17 mouse cellular contexts compared by ENCODE assay signal in the genomic region with DNA sequence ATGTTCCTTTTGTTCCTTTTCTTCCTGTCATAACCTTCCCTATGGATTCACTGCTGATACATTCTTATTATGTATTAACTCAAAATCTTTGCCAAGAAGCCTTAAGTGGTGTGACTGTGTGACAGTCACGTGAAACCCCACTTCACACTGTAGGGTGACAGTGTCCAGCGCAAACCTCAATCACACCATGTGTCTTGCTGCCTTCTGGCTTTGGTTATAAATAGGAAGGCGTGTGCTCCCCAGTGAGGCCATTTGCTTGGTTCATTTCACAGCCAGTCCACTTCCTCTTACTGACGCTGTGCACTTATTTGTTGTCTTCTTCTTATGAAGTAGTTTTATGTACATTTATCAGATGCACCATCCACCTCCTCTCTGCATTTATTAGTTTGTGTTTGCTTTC. TPM values are rescaled to one million over a fixed set of nuclear protein-coding genes. Genes with fewer than 3 reads are reported as not detected.
DNase-seq lines count a peak whose midpoint lies in the region; ATAC-seq and TF ChIP-seq lines count a peak whose summit lies in the region.
"Had no signal": no experiment of that assay in that cellular context is flagged by ENCODE, and none has a peak within 500 bp of the region (broad histone marks: within the 10 kb centered on the region; RNA-seq: fewer than 3 reads in every experiment).

No protein-coding gene starts in this region.

- no peak overlapping the region for H3K4me2 ChIP-seq in heart, embryonic 11.5 days
- peak overlapping the region; percentile 26; the same call in 1 of the 2 replicates for H3K4me2 ChIP-seq in heart, embryonic 16.5 days (ENCODE audit: low read depth, low read length)
- H3K4me2 ChIP-seq: embryonic facial prominence, embryonic 12.5 days; hindbrain, embryonic 15.5 days; liver, embryonic 15.5 days had no signal

- no peak for TF ChIP-seq CTCF in left cerebral cortex, adult 2 months (IDR thresholded peaks at IDR 0.05)

- 0 out of 2 replicates have a peak, but pooled peaks have one; percentile 49 for ATAC-seq in heart, embryonic 11.5 days (replicated peaks; ENCODE audit: insufficient number of reproducible peaks, low FRiP score, low TSS enrichment)
- peak; percentile 80 for ATAC-seq in heart, embryonic 16.5 days (replicated peaks; ENCODE audit: extremely low read depth, insufficient read depth, low FRiP score)

- DNase-seq in cerebellum, postnatal 10 days = peak; percentile 23 to 24
- no peak for DNase-seq in cerebellum, postnatal 4 days (ENCODE audit: low spot score in 2 of 2)
- no peak for DNase-seq in heart, adult 8-10 months (ENCODE audit: low spot score)
- DNase-seq in left cerebral cortex, adult 2 months (ENCODE audit: extremely low spot score in 1 of 2, low spot score in 2 of 2) = no peak
- no peak for DNase-seq in left cerebral cortex, postnatal 25 days (ENCODE audit: low spot score in 2 of 2)
- DNase-seq in spleen, adult 12 weeks (ENCODE audit: low spot score) = no peak
- DNase-seq: cerebellum, adult 11 months; cerebellum, postnatal 25 days; kidney, adult 2 months; kidney, postnatal 25 days; lung, postnatal 36 days; thymus, postnatal 14 days had no signal

- 0 out of 2 replicates have a peak, but pooled peaks cover 7% of the 10 kb centered on the region for H3K4me1 ChIP-seq in heart, embryonic 11.5 days (ENCODE audit: control insufficient read depth, insufficient read depth, low read length)
- H3K4me1 ChIP-seq in heart, embryonic 16.5 days (ENCODE audit: control insufficient read depth, insufficient read depth, low read length) = peaks cover 29% of the 10 kb centered on the region
- H3K4me1 ChIP-seq: embryonic facial prominence, embryonic 12.5 days; hindbrain, embryonic 15.5 days; liver, embryonic 15.5 days had no signal

- WGBS in heart, embryonic 11.5 days (ENCODE audit: insufficient replicate concordance) = 54% methylated on average over 4 of the region's 4 CpGs
- 30% methylated on average over 4 of the region's 4 CpGs for WGBS in heart, embryonic 16.5 days

- H3K9me3 ChIP-seq in heart, embryonic 11.5 days (replicated peaks; ENCODE audit: control insufficient read depth, low read length) = no peaks in the 10 kb centered on the region
- H3K9me3 ChIP-seq in heart, embryonic 16.5 days (replicated peaks; ENCODE audit: control insufficient read depth, low read length) = no peaks in the 10 kb centered on the region
- H3K9me3 ChIP-seq: embryonic facial prominence, embryonic 12.5 days; hindbrain, embryonic 15.5 days; liver, embryonic 15.5 days had no signal

- H3K4me3 ChIP-seq in heart, embryonic 11.5 days (ENCODE audit: low read depth, low read length) = no peak overlapping the region
- no peak overlapping the region for H3K4me3 ChIP-seq in left cerebral cortex, adult 2 months
- H3K4me3 ChIP-seq in heart, embryonic 16.5 days (ENCODE audit: low read length) = no peak overlapping the region
- H3K4me3 ChIP-seq: embryonic facial prominence, embryonic 12.5 days; hindbrain, embryonic 15.5 days; liver, embryonic 15.5 days had no signal

- no peak overlapping the region for H3K9ac ChIP-seq in heart, embryonic 11.5 days (ENCODE audit: low read depth, low read length)
- H3K9ac ChIP-seq in heart, embryonic 16.5 days (ENCODE audit: low read length) = no peak overlapping the region
- H3K9ac ChIP-seq: embryonic facial prominence, embryonic 12.5 days; hindbrain, embryonic 15.5 days; liver, embryonic 15.5 days had no signal

- H3K36me3 ChIP-seq in heart, embryonic 11.5 days (ENCODE audit: control insufficient read depth, insufficient read depth, low read length) = no peaks in the 10 kb centered on the region
- no peaks in the 10 kb centered on the region for H3K36me3 ChIP-seq in heart, embryonic 16.5 days (ENCODE audit: control insufficient read depth, insufficient read depth)
- H3K36me3 ChIP-seq: embryonic facial prominence, embryonic 12.5 days; hindbrain, embryonic 15.5 days; liver, embryonic 15.5 days had no signal

- no peak overlapping the region for H3K27ac ChIP-seq in heart, embryonic 11.5 days (ENCODE audit: low read depth, low read length)
- peak overlapping the region; percentile 20; the same call in 1 of the 2 replicates for H3K27ac ChIP-seq in left cerebral cortex, adult 2 months
- H3K27ac ChIP-seq in heart, embryonic 16.5 days (ENCODE audit: low read length) = peak overlapping the region; percentile 72
- H3K27ac ChIP-seq: embryonic facial prominence, embryonic 12.5 days; hindbrain, embryonic 15.5 days; liver, embryonic 15.5 days had no signal

- H3K27me3 ChIP-seq in heart, embryonic 11.5 days (ENCODE audit: control insufficient read depth, insufficient read depth, low read length) = no peaks in the 10 kb centered on the region
- H3K27me3 ChIP-seq in heart, embryonic 16.5 days (ENCODE audit: control insufficient read depth, insufficient read depth, low read length) = no peaks in the 10 kb centered on the region
- H3K27me3 ChIP-seq: embryonic facial prominence, embryonic 12.5 days; hindbrain, embryonic 15.5 days; liver, embryonic 15.5 days had no signal

- intact Hi-C loops in left cerebral cortex, adult 2 months (cut with DNase I) = no loop called here
- intact Hi-C loops in left cerebral cortex, postnatal 25 days (cut with DNase I) = loop anchor here (5.0 kb wide), 1 partner anchor 51 kb away; no protein-coding TSS in a partner anchor

RNA-seq across cellular contexts. Expression of a gene that starts 53.8 kb away (rescaled TPM):
- polyA plus RNA-seq in heart, embryonic 11.5 days (2014; fragmentation: Nextera tagmentation; extraction: Ambion mirVana) = 35.5 and 42.1 TPM in 2 replicates
- 10 to 100 TPM; 15.3 to 19.6 (median 17.3) TPM for total RNA-seq in heart, adult 8-10 months (2022)
- total RNA-seq in left cerebral cortex, adult 2 months (2021) = 10 to 100 TPM; 82.2 to 85.5 TPM
- 10 to 100 TPM; 78.3 to 87.8 TPM for total RNA-seq in left cerebral cortex, postnatal 25 days (2021)
- polyA plus RNA-seq in heart, embryonic 16.5 days (2015; fragmentation: Nextera tagmentation; extraction: Ambion mirVana) = 40.1 and 42.5 TPM in 2 replicates

Comparison
In these comparisons a context has a peak if more than half of its experiments do, and no peak if none do; other contexts are left out.
1. DNase-seq: peak in cerebellum, postnatal 10 days (2 of 2); none in cerebellum, postnatal 4 days (0 of 2), heart, adult 8-10 months (single experiment), left cerebral cortex, adult 2 months (0 of 2), left cerebral cortex, postnatal 25 days (0 of 2) and spleen, adult 12 weeks (single experiment).